ENCODE assay signal across 14 mouse cellular contexts in genomic region chr4:140029324-140030039, GRCm38 (mm10).
DNase-seq lines count a peak whose midpoint lies in the region; ATAC-seq and TF ChIP-seq lines count a peak whose summit lies in the region.
"Had no signal": no experiment of that assay in that cellular context is flagged by ENCODE, and none has a peak within 500 bp of the region (broad histone marks: within the 10 kb centered on the region; RNA-seq: fewer than 3 reads in every experiment).

No protein-coding gene starts in this region.

- H3K36me3 ChIP-seq in forebrain, postnatal 0 days (ENCODE audit: insufficient read depth), result no peaks in the 10 kb centered on the region
- H3K36me3 ChIP-seq in midbrain, embryonic 14.5 days (ENCODE audit: control insufficient read depth, insufficient read depth, low read length), result no peaks in the 10 kb centered on the region

- peaks cover 6% of the 10 kb centered on the region for H3K4me1 ChIP-seq in forebrain, postnatal 0 days (ENCODE audit: insufficient read depth)
- peaks cover 16% of the 10 kb centered on the region for H3K4me1 ChIP-seq in midbrain, embryonic 14.5 days (ENCODE audit: control insufficient read depth, insufficient read depth, low read length)
- H3K4me1 ChIP-seq: megakaryocyte, embryonic 14.5 days had no signal

- H3K4me2 ChIP-seq in forebrain, postnatal 0 days (ENCODE audit: low read depth), result no peak overlapping the region
- no peak overlapping the region; the same call in 1 of the 2 replicates for H3K4me2 ChIP-seq in midbrain, embryonic 14.5 days (ENCODE audit: low read length)

- TF ChIP-seq CTCF in layer of hippocampus, adult 2 months (conservative IDR thresholded peaks at IDR 0.05), result no peak
- no peak for TF ChIP-seq CTCF in forebrain, postnatal 0 days (IDR thresholded peaks at IDR 0.05; ENCODE audit: low read depth)

- no peak overlapping the region for H3K4me3 ChIP-seq in layer of hippocampus, adult 2 months
- no peak overlapping the region for H3K4me3 ChIP-seq in forebrain, postnatal 0 days (ENCODE audit: low read depth, low read length)
- no peak overlapping the region for H3K4me3 ChIP-seq in midbrain, embryonic 14.5 days (replicated peaks; ENCODE audit: low read depth, low read length)
- H3K4me3 ChIP-seq: megakaryocyte, embryonic 14.5 days had no signal

- 0 out of 2 replicates have a peak overlapping the region, but pooled peaks have one; percentile 1 for H3K9ac ChIP-seq in forebrain, postnatal 0 days
- no peak overlapping the region for H3K9ac ChIP-seq in midbrain, embryonic 14.5 days (replicated peaks; ENCODE audit: low read length)

- H3K27ac ChIP-seq in layer of hippocampus, adult 2 months, result peak overlapping the region; percentile 37
- peak overlapping the region; percentile 59 for H3K27ac ChIP-seq in forebrain, postnatal 0 days (ENCODE audit: low read depth, low read length)
- peak overlapping the region; percentile 75 for H3K27ac ChIP-seq in midbrain, embryonic 14.5 days (replicated peaks; ENCODE audit: low read depth, low read length)

- H3K27me3 ChIP-seq in forebrain, postnatal 0 days (ENCODE audit: insufficient read depth, low read length), result no peaks in the 10 kb centered on the region
- no peaks in the 10 kb centered on the region for H3K27me3 ChIP-seq in midbrain, embryonic 14.5 days (ENCODE audit: control insufficient read depth, insufficient read depth, low read length)

- no peak for DNase-seq in layer of hippocampus, adult 2 months (ENCODE audit: low spot score in 2 of 2)
- DNase-seq in layer of hippocampus, adult 8-10 months (ENCODE audit: low spot score in 2 of 2), result no peak
- DNase-seq in forebrain, postnatal 0 days, result peak; percentile 25
- peak; percentile 55 for DNase-seq in midbrain, embryonic 14.5 days
- DNase-seq in lung, postnatal 10 days, result no peak
- DNase-seq in adrenal gland, adult 2 months, result no peak
- DNase-seq in heart, adult 9 months (ENCODE audit: low spot score in 2 of 2), result no peak
- DNase-seq: adrenal gland, postnatal 25 days; cerebellum, adult 9-10 months; heart, adult 18-20 months; kidney, postnatal 25 days; thymus, adult 18-20 months had no signal

- 20% methylated on average over 9 of the region's 9 CpGs for WGBS in forebrain, postnatal 0 days
- 31% methylated on average over 9 of the region's 9 CpGs for WGBS in midbrain, embryonic 14.5 days

- ATAC-seq in forebrain, postnatal 0 days, result no peak
- peak; percentile 49; the same call in 1 of the 2 replicates for ATAC-seq in midbrain, embryonic 14.5 days (ENCODE audit: low FRiP score, low TSS enrichment)
- no peak for ATAC-seq in inflammation-experienced regulatory T-cells, adult 6 months

- no peaks in the 10 kb centered on the region for H3K9me3 ChIP-seq in forebrain, postnatal 0 days (ENCODE audit: low read length)
- no peaks in the 10 kb centered on the region for H3K9me3 ChIP-seq in midbrain, embryonic 14.5 days (ENCODE audit: control insufficient read depth, low read length)

Comparison
In these comparisons a context has a peak if more than half of its experiments do, and no peak if none do; other contexts are left out.
1. DNase-seq: peak in forebrain, postnatal 0 days (single experiment) and midbrain, embryonic 14.5 days (single experiment); none in layer of hippocampus, adult 2 months (0 of 2), layer of hippocampus, adult 8-10 months (0 of 2), lung, postnatal 10 days (single experiment), adrenal gland, adult 2 months (single experiment) and heart, adult 9 months (0 of 2).
2. Peak in every context shown above with its lines, with median percentiles within 50 percentile points of each other: H3K27ac ChIP-seq.